14 mouse cellular contexts compared by ENCODE assay signal in the genomic region with DNA sequence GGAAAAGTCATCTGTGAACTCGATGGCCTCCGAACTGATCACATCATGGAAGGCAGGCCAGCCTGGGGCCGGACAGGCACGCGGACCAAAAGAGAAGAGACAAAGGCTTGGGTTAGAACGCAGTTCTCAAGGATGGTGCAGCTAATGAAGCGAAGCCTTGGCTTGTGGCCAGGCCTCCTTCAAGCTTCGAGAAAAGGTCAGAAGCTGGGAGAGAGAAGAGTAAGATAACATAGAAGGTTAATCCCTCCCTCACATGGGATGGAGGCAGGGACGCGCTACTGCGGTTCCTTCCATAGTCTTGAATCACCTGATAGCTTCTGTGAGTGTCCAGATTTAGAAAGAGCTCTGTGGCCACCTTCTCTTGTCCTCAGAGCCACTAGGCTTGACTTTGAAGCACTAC.
"Had no signal": no experiment of that assay in that cellular context is flagged by ENCODE, and none has a peak within 500 bp of the region (broad histone marks: within the 10 kb centered on the region; RNA-seq: fewer than 3 reads in every experiment).

No protein-coding gene starts in this region.

- H3K4me3 ChIP-seq: left cerebral cortex, adult 2 months; limb, embryonic 10.5 days; liver, embryonic 15.5 days; megakaryocyte, embryonic 14.5 days; midbrain, embryonic 15.5 days; neural tube, embryonic 12.5 days had no signal

- DNase-seq: kidney, postnatal 25 days; lung, embryonic 14.5 days; lung, postnatal 10 days; thymus, postnatal 4 days had no signal

- H3K27ac ChIP-seq: left cerebral cortex, adult 2 months; limb, embryonic 10.5 days; liver, embryonic 15.5 days; macrophage; midbrain, embryonic 15.5 days; neural tube, embryonic 12.5 days; stomach, postnatal 0 days had no signal

- H3K27me3 ChIP-seq: liver, embryonic 15.5 days; midbrain, embryonic 15.5 days; neural tube, embryonic 12.5 days had no signal

- H3K36me3 ChIP-seq: liver, embryonic 15.5 days; midbrain, embryonic 15.5 days; neural tube, embryonic 12.5 days had no signal

- H3K4me2 ChIP-seq: liver, embryonic 11.5 days; liver, embryonic 15.5 days; lung, embryonic 14.5 days; midbrain, embryonic 11.5 days; midbrain, embryonic 15.5 days; neural tube, embryonic 12.5 days had no signal

- ATAC-seq: midbrain, embryonic 15.5 days had no signal

- H3K9ac ChIP-seq: liver, embryonic 15.5 days; lung, embryonic 14.5 days; midbrain, embryonic 15.5 days; neural tube, embryonic 12.5 days had no signal

- H3K4me1 ChIP-seq: liver, embryonic 15.5 days; megakaryocyte, embryonic 14.5 days had no signal

- H3K9me3 ChIP-seq: limb, embryonic 10.5 days; liver, embryonic 15.5 days; midbrain, embryonic 15.5 days; neural tube, embryonic 12.5 days had no signal
